Mouse (Mus musculus) cerebellum, adult 2 months (tissue): ENCODE measurements around the gene Inpp5a. TPM values are rescaled to one million over a fixed set of nuclear protein-coding genes. Genes with fewer than 3 reads are reported as not detected.
"Not testable (repeated sequence)": the region's sequence is repeated elsewhere in the genome, so short reads cannot be mapped to it uniquely, and the experiment has no call there.

Experiments
- DNase-seq, 2 experiments: peaks; one replicate each; pipeline ENCODE4 v3.0.0; 2021
- H3K27ac ChIP-seq: fragments of 200-500 bp; 2 replicates; pipeline ENCODE4 v1.5.1; 2012; ENCODE audit warnings: low read length, control low read depth, inconsistent platforms; ENCODE audit not compliant: insufficient read depth
- H3K27me3 ChIP-seq: fragments of 200-500 bp; 2 replicates; pipeline ENCODE4 v1.6.1; 2012; ENCODE audit warnings: inconsistent platforms, mild to moderate bottlenecking, low read length, moderate library complexity; ENCODE audit not compliant: control insufficient read depth, insufficient read depth
- H3K4me1 ChIP-seq: fragments of 200-500 bp; 2 replicates; pipeline ENCODE4 v1.6.1; 2011; ENCODE audit warnings: low read length; ENCODE audit not compliant: control insufficient read depth, insufficient read depth
- H3K4me3 ChIP-seq: fragments of 200-500 bp; replicated peaks from 2 replicates; pipeline ENCODE3; 2011; ENCODE audit warnings: mild to moderate bottlenecking, low read depth, low read length, control low read depth; ENCODE audit not compliant: insufficient read depth
- CTCF ChIP-seq: fragments of 200-500 bp; IDR thresholded peaks from 2 replicates; pipeline ENCODE4 v1.5.1; 2011; ENCODE audit warnings: low read depth, mild to moderate bottlenecking, control low read depth, low read length, moderate library complexity, borderline replicate concordance; ENCODE audit not compliant: insufficient read depth
- POLR2A ChIP-seq: fragments of 200-500 bp; IDR thresholded peaks from 2 replicates; pipeline ENCODE4 v1.6.1; 2011; ENCODE audit warnings: low read length, control low read depth, borderline replicate concordance; ENCODE audit not compliant: insufficient read depth
- WGBS: fragments of 180-500 bp; shearing (Covaris S2); methylation state at CpG from one replicate; pipeline ENCODE4 v1.1.7; 2018; 5-methylcytosine and 5-hydroxymethylcytosine counted together
- polyA plus RNA-seq: library from polyadenylated mRNA; depleted of rRNA; stranded (reverse); fragments of >200 nt; gene quantifications from 2 replicates; pipeline ENCODE4 v1.2.3, GENCODE M21; 2012

The Inpp5a gene
- polyA plus RNA-seq, 1 experiment = 164 TPM

DNA sequence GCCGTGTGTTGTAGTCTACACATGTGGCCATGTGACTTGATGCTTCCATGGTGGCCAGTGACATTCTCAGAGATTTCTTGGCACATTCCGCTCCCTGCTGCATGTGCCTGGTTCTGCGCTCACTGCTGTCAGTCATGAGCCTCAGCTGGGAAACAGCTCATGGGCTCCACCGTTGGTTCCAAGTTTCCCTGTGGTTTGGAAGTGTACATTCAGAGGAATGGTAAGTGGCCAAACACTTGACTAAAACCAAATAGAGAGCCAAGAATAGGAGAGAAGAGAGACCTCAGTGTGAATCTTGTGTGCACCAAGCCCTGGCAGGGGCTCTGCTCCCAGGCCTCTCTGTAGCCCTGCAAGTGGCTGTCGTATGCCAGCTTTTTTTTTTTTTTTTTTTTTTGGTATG, 21.0 kb downstream of the Inpp5a start:
- H3K27me3 ChIP-seq = no peaks in the 10 kb centered on the region
- H3K4me1 ChIP-seq = peaks cover 79% of the 10 kb centered on the region
- WGBS = 49% methylated on average over 5 of the region's 5 CpGs
- no peak overlapping the region for H3K4me3 ChIP-seq
- no peak for TF ChIP-seq CTCF
- DNase-seq = no peak
- H3K27ac ChIP-seq = no peak overlapping the region

DNA sequence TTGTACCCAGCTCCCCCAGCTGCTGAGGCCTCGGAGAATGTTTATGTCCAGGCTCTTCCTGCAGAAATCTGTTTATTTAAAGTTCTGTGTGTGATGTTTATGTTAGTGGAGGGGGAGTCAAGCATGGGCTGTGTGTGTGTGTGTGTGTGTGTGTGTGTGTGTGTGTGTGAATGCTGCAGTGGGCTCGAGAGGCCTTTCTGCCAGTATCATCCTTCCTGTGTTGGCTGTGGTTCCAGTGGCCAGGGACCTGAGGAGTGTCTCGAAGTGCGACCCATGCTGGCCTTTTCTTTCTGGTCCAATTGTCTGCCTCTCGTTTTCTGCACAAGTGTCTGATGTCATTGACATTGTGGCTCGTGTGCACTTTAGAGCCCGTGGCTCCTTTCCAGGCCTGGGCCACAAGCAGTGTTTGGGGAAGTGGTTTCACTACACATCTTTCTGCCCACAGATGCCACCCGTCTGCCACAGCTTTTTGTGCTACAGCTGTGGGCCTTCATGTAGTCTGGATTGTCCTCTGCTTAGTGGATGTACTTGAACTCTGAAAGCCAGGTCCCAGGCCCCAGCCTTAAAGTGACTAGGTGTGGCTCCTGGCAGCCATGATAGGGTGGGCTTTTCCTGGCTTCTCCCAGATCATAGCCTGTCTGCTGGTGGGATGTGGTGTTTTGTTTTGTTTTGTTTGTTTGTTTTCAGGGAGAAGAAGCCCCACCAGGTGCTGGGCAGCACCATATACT, 23.5 kb downstream of the Inpp5a start:
- 22% methylated on average over 8 of the region's 8 CpGs for WGBS

DNA sequence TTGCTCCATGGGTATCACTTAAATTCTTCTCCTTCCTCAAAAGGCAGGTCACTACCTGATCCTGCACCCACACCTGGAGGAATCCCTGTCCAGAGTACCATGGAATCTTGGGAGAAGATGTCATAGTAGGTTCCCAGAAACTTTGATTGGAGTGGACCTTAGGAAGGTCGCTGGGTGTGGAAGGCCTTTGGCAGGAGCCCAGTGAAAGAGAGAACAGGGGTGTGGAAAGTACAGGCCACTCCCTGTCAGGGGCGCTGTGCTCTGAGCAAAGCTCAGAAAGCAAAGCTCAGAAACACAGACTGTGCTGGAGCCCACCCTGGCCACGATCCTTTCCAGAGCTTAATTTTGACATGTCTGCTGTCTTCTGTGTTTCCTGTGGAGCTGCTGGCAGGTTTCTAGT, 24.5 kb downstream of the Inpp5a start:
- TF ChIP-seq CTCF (no peak), POLR2A (no peak)
- H3K4me1 ChIP-seq = peaks cover 77% of the 10 kb centered on the region
- no peak overlapping the region for H3K4me3 ChIP-seq
- no peak overlapping the region for H3K27ac ChIP-seq
- no peaks in the 10 kb centered on the region for H3K27me3 ChIP-seq
- 51% methylated on average over 3 of the region's 3 CpGs for WGBS
- DNase-seq = no peak

More for the DNA sequence above, 23.5 kb downstream of the Inpp5a start:
- Histone ChIP-seq H3K4me1 (peaks cover 76% of the 10 kb centered on the region), H3K27ac (no peak overlapping the region), H3K27me3 (no peaks in the 10 kb centered on the region), H3K4me3 (no peak overlapping the region)
- no peak for DNase-seq
- TF ChIP-seq CTCF = no peak
- TF ChIP-seq POLR2A = no peak

DNA sequence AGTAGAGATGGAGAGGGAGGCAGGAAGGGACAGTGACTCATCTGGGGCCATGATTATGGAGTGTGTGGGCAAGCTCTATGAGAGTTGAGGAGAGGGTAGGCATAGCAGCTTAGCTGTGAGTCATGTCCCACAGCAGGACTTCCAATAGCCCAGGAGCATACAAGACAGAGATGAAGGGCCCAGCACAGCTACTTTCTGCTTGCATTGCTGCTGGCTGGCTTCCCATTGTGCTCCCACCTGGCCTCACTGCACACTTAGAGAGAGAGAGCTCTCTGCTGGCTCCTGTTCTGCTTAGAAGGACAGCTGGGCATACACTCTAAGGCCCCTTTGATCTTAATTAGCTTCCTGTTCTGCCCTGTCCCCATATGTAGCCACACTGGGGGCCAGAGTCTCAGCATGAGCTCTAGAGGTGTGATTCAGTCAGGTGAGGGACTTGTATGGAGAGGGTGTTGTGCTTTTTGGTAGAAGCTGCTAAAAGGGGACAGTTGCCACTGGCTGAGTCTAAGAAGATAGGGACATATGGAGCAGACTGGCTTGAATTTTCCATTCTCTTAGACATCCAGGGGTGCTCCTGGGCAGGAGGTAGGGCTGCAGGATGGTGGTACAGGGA, 26.8 kb downstream of the Inpp5a start:
- peak; percentile 71 to 76 for DNase-seq
- Histone ChIP-seq H3K27ac (peak overlapping the region; percentile 22), H3K4me1 (peaks cover 77% of the 10 kb centered on the region), H3K27me3 (no peaks in the 10 kb centered on the region), H3K4me3 (no peak overlapping the region)
- no peak for TF ChIP-seq CTCF
- TF ChIP-seq POLR2A = no peak

DNA sequence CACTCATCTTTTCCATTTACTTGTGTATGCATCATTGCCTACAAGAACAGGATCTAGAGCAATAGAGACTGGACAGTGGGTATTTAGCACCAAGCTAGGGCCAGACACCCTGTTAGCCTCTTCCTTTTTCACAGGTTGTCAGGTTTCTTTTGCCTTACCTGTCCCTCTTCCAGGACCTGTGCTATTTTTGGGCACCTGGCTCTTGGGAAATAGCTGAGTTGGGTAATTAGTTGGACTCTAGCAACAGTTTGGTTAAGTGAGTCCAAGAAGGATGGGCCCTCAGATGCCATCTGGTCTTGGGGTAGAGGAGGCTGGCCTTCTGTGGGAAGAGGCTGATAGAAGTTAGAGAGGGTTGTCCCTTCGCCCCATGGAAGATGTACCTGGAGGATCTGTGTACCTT, 29.5 kb downstream of the Inpp5a start:
- DNase-seq = peak in 1 of 2 experiments; percentile 70
- Histone ChIP-seq H3K4me1 (peaks cover 66% of the 10 kb centered on the region), H3K27me3 (no peaks in the 10 kb centered on the region), H3K4me3 (no peak overlapping the region), H3K27ac (peak overlapping the region; percentile 20)
- 81% methylated on average over 1 of the region's 1 CpGs for WGBS
- TF ChIP-seq CTCF (no peak), POLR2A (no peak)

DNA sequence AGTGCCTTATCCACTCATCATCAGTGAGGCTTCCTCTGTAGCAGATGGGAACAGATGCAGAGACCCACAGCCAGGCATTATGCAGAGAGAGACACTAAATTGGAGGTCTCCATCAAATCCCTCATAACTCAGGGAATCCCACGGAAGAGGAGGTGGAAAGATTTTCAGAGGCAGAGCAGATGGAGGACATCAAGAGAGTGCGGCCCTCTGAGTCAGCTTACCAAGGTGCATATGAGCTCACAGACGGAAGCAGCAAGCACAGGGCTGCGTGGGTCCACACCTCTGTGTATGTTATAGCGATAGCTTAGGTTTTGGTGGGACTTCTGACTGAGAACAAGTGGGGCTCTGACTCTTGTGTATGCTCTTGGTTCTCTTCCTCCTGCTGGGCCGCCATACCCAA, 33.9 kb downstream of the Inpp5a start:
- Histone ChIP-seq H3K27me3 (no peaks in the 10 kb centered on the region), H3K4me3 (no peak overlapping the region), H3K4me1 (peaks cover 30% of the 10 kb centered on the region), H3K27ac (no peak overlapping the region)
- 61% methylated on average over 6 of the region's 6 CpGs for WGBS
- TF ChIP-seq CTCF (no peak), POLR2A (no peak)
- no peak for DNase-seq

DNA sequence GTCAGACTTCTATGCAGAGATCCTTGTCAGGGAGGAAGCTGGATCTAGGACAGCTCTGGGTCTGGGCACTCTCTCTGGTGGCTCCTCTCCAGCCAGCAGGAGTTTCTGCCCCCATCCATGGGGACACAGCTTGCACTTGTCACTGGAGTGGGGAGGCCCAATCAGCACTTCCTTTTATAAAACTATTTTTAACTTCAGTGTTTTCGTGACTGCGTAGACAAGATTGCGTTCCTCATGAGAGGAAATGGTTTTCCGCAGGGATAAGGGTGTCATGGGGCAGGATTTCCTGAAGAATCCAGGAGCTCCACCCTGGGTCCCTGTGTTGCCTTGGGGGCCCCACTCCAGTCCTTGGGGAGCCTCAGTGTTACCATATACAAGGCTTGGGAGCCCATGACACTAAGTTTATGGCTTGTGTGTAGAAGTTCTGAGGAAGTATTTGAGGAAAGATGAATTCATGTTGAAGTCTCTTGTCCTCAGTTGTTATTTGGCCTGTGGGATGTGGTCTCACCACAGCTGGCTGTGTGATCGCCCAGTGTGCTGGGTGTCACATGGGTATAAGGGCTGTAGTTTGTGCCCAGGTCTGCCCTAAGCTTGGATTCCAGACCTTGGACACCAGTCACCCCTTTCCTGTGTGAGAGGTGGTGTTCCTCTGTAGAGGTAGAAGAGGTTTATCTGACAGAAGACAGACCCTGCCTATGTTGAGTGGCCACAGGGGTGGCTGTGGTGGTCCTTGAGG, 45.4 kb downstream of the Inpp5a start:
- Histone ChIP-seq H3K4me1 (peaks cover 43% of the 10 kb centered on the region), H3K27me3 (no peaks in the 10 kb centered on the region), H3K4me3 (no peak overlapping the region), H3K27ac (peak overlapping the region; percentile 20; the same call in 1 of the 2 replicates)
- TF ChIP-seq POLR2A (no peak), CTCF (no peak)
- DNase-seq = peak; percentile 47 to 61
- 32% methylated on average over 5 of the region's 5 CpGs for WGBS

DNA sequence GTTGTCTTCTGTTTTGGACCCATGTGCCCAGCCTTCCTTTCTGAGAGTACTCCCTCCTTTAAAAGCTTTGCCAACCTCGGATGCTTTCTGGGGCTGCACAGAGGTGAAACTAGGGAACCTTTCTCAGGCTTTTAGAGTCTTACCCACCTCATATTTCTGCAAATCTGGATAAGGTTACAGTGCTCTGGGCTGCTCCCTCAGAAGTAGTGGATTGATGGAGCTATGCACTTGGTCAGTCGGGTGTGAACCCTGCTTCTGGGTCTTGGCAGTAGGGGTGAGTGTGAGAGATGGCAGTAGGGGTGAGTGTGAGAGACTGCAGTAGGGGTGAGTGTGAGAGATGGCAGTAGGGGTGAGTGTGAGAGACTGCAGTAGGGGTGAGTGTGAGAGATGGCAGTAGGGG, 46.0 kb downstream of the Inpp5a start:
- WGBS = 78% methylated on average over 2 of the region's 2 CpGs
- DNase-seq, H3K27me3 ChIP-seq, H3K4me3 ChIP-seq, H3K27ac ChIP-seq: not testable (repeated sequence)
- H3K4me1 ChIP-seq = peaks cover 43% of the 10 kb centered on the region

DNA sequence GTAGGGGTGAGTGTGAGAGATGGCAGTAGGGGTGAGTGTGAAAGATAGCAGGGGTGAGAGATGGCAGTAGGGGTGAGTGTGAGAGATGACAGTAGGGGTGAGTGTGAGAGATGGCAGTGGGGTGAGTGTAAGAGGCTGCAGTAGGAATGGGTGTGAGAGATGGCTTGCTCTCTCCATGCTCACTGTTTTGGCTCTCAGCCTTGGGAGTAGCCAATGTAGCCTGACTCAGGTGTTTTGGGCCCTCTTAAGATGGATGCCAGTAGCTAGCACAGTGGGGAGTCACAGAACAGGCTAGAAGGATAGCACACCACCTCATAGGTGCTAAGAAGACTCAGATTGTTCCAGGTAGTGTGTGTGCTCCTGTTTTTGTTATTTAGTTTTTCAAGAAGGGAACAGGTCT, 46.8 kb downstream of the Inpp5a start:
- TF ChIP-seq POLR2A = no peak
- no peak for TF ChIP-seq CTCF
- Histone ChIP-seq H3K4me3 (no peak overlapping the region), H3K27ac (no peak overlapping the region), H3K27me3 (no peaks in the 10 kb centered on the region), H3K4me1 (peaks cover 49% of the 10 kb centered on the region)
- no peak for DNase-seq
